Mouse (Mus musculus) embryo, embryonic 11 days (tissue): ENCODE data around the gene Bicd1.
A peak's percentile ranks its signal among the peaks of the same experiment; 100 is the strongest.
"Not testable (repeated sequence)": the region's sequence is repeated elsewhere in the genome, so short reads cannot be mapped to it uniquely, and the experiment has no call there.

Source experiments
- DNase-seq: peaks from one replicate; pipeline ENCODE4 v3.0.0-alpha.2; 2015

The Bicd1 gene

GRCm38 (mm10) chr6:149408833-149409332 is at the start of gene Bicd1:
TSS of gene Bicd1 (plus strand) at chr6:149408886.
- DNase-seq, result peak; percentile 90

DNA sequence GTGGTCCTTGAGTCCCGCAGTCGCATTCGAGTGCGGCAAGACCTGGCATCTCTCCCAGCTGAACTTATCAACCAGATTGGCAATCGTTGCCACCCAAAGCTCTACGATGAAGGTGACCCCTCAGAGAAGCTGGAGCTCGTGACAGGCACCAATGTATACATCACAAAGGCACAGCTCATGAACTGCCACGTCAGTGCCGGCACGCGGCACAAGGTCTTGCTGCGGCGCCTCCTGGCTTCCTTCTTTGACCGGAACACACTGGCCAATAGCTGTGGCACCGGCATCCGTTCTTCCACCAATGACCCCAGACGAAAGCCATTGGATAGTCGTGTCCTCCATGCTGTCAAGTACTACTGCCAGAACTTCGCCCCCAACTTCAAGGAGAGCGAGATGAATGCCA is 46.2 kb upstream of the Bicd1 start:
- DNase-seq, result not testable (repeated sequence)

GRCm38 (mm10) chr6:149365975-149366374 is 42.7 kb upstream of the Bicd1 start:
- DNase-seq, result not testable (repeated sequence)

DNA sequence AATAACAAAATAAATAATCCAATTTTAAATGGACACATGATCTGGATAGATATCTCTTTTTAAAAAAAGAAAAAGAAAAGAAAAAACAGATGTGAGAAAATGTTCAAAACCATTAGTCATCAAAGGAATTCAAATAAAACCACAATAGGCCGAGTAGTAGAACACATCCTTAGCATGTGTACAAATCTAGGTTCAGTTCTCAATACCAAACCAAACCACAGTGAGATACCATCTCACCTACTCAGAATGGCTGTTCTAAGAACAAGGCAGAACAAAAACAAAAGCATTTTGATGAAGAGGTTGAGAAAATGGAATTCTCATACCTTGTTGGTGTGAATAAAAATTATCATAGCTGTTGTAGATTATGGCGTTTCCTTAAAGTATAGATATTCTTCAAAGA is 42.3 kb upstream of the Bicd1 start:
- DNase-seq, result no peak

DNA sequence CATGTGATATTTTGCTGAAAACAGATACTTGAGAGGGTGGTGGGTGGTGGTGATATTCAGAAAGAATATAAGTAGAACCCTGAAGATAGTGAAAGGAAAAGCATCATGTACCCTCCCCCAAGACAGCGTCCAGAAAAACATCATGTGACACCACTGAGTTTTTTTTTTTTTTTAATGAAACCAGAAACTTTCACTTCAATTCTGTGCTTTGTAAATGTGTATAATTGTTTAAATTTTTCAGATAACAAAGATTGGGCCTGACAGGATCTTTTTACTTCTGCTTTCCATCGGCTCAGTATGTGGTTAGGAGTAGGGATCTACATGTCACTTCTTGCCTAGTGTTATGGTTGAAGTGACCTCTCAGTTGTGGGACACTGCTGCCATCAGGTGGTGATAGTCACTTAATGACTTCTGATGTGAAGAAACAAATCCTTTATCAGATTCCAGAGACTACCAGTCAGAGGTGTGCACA is 33.7 kb upstream of the Bicd1 start:
- peak; percentile 76 for DNase-seq

- DNase-seq, result no peak
Observed at GRCm38 (mm10) chr6:149383531-149383930, 25.2 kb upstream of the Bicd1 start.

DNA sequence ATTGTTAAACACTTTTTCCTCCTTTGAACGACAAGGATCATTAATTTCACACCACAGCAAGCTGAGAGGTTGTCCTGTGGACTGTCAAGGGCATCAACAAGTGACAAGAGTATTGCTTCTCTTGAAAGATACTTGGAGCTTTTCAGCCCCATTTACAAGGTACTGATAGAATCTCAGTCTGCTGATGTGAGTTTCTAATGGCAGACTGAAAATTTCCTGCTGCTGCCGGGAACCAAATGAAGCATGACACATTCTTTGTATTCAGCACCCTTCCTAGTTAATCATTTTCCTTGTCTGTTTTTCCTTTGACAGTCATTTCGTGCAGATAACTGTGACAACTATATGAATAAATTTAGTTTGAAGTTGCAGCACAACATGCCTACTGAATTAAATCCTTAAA is 22.3 kb upstream of the Bicd1 start:
- DNase-seq, result no peak

- not testable (repeated sequence) for DNase-seq
Observed at GRCm38 (mm10) chr6:149389626-149390025, 19.1 kb upstream of the Bicd1 start.

GRCm38 (mm10) chr6:149399396-149399795 is 9.3 kb upstream of the Bicd1 start:
- no peak for DNase-seq

DNA sequence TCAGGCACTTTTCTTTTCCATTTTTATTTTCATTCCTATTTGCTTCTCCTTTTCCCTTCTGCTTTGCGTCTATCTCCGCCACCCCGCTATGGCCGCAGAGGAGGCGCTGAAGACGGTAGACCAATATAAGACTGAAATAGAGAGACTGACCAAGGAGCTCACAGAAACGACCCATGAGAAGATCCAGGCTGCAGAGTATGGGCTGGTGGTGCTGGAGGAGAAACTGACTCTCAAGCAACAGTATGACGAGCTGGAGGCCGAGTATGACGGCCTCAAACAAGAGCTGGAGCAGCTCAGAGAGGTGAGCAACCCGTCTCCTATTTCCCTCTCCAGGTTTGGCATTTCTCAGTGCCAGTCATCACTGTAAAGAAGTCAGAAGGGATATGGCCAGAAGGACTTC is 655 bp downstream of the Bicd1 start:
- peak; percentile 33 for DNase-seq

DNA sequence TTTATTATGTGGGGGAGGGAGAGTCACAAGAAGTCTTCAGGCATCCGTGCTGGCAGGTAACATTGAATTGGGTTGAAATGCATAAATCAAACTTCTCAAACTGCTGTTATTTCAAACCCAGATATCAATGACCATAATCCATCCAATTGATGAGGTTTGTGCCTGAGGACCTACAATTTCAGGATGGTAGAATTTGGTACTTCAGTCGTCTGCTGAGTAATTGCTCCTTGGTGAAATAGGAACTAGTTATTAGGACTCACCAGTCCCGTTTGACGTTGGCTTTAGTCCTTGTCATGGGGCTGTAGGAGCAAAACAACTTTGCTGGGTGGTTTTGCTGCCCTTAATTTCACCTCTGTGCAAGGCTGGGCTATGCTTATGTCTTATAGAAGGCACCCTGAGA is 1.2 kb downstream of the Bicd1 start:
- no peak for DNase-seq

DNA sequence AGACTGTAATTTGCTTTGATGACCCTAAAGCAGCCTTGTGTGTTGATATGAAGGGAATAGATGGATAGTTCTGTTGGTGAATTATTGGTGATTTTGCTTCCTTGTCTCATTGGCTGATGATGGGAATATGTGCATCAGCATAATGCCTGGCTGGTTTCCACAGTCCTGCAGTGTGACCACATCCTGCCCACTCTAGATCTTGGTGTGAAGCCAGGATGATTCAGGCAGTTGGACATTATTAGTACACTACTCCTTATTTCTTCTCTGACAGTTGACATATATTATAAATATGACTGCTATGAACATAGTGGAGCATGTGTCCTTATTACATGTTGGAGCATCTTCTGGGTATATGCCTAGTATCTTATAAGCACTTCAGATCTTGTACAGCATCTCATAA is 4.6 kb downstream of the Bicd1 start:
- no peak for DNase-seq

DNA sequence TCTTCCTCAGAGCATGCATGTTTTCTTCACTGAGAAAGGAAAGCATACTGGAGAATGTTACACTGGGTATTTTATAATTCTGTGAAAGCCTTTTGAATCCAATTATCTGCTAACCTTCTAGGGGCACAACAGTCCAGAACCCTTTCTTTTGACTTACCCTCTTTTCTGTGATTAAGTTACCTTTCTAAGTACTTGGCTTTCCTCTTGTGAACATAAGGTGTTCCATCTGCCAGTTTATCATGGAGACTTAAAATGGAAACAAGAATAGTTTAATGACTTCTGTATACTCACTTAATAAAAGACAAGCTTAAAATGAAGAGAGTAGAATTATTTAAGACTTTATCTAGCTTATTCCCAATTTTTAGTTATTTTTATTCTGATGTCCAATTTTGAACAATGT is 16.1 kb downstream of the Bicd1 start:
- DNase-seq, result no peak

DNA sequence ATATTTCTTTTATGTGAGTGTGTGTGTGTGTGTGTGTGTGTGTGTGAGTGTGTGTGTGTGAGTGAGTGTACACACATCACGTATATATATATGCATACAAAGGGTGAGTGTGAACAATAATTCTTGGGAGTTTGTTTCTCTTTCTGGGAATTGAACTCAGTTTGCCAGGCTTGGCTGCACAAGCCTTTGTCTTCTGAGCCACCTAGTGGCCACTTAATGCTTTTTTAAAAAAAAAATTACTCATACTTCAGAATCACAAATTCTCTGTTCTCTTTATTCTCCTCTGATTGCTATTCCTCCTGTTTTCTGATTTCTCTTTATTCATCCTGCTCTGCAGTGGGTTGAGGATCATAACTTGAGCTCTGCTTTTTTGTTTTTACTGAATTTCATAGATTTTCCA is 30.5 kb downstream of the Bicd1 start:
- DNase-seq, result peak; percentile 32

DNA sequence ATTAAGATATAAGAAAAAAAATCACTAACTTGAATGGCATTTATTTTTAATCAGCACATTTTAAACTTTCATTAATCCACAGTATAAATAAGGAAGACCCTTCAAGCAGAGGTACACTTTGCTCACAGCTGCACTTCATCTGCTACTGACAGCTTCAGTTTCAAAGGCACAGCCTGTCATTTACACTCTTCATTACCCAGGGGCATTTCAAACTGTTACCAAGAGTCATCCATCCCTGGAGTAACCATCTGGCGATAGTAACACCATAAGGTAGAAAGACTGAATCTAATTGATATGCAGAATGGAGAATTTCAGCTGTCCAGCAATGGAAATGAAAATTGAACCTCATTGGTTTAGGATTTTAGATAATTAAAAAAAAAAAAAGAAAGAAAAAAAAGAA is 34.2 kb downstream of the Bicd1 start:
- peak; percentile 47 for DNase-seq

GRCm38 (mm10) chr6:149445854-149446253 is 37.2 kb downstream of the Bicd1 start:
- DNase-seq, result no peak

- DNase-seq, result no peak
Observed at GRCm38 (mm10) chr6:149457324-149457723, 48.6 kb downstream of the Bicd1 start.

- DNase-seq, result no peak
Observed at GRCm38 (mm10) chr6:149460971-149461370, 52.3 kb downstream of the Bicd1 start.

GRCm38 (mm10) chr6:149471477-149471876 is 62.8 kb downstream of the Bicd1 start:
- DNase-seq, result no peak

GRCm38 (mm10) chr6:149472441-149472840 is 63.8 kb downstream of the Bicd1 start:
- not testable (repeated sequence) for DNase-seq

DNA sequence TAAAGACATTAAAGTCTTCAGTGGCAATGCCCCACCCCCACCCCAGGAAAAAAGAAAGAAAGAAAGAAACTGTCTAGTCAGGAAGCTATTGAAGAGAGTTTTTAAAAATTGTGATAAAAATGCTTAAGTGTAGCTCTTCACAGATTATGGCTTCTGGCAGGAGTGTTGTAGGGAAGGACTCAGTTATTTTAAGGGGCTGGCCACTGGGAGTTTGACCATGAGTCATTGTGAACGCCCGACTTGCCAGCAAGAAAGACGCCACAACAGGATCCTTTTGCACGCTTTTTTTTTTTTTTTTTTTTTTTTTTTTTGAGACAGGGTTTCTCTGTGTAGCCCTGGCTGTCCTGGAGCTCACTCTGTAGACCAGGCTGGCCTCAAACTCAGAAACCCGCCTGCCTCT is 73.2 kb downstream of the Bicd1 start:
- DNase-seq, result not testable (repeated sequence)

GRCm38 (mm10) chr6:149494662-149495061 is 86.0 kb downstream of the Bicd1 start:
- no peak for DNase-seq

DNA sequence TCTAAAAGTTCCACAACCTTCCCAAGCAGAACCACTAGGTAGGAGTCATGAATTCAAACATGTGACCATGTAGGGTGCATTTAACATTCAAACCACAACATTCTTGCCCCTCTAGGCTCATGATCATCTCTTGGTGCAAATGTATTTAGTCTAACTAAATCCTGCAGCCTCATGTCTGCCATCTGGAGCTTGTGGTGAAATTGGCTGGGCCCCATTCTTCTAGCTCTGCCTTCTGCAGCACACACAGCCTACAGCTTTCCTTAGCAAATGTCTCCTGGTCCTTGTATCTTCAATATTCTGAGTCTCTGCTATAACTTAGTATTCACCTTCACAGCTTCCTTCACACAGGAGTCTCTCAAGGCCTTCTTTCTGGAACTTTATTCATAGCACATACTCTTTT is 87.2 kb downstream of the Bicd1 start:
- DNase-seq, result no peak

- peak; percentile 87 for DNase-seq
Observed at GRCm38 (mm10) chr6:149565720-149566498, 157.2 kb downstream of the Bicd1 start.

DNA sequence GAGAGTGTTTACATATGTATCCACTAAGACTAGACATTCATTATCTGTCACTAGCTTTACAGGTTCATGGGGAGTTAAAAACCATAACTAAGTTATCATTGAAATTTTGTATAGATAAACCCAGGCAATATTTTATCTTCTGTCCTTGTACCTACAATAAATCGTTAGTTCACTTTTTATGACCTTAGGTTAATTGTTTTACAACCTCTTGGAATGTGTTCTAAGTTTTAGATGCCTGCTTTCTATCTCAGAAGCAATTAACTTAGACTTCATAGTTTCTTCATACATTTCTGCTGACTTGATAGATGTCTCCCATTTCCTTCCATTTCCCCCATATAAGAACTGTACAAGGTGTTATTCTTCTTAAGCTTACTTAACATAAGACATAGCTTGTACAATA is 158.5 kb downstream of the Bicd1 start:
- DNase-seq, result no peak
